Mouse (Mus musculus) limb, embryonic 12.5 days (tissue): ENCODE results near the gene Itgb8. TPM values are rescaled to one million over a fixed set of nuclear protein-coding genes. Genes with fewer than 3 reads are reported as not detected.

Source experiments
- ATAC-seq: fragments of 200-750 bp; cut with Nextera tagmentation; 2 replicates; pipeline ENCODE4 v1.8.0; 2017; ENCODE audit warnings: low read depth, moderate TSS enrichment; ENCODE audit not compliant: insufficient number of reproducible peaks, insufficient read depth, low FRiP score, low TSS enrichment
- H3K27ac ChIP-seq: fragments of 300-500 bp; sonication (generic); 2 replicates; pipeline ENCODE4 v1.5.1; 2016; ENCODE audit warnings: mild to moderate bottlenecking, moderate library complexity
- H3K27me3 ChIP-seq: fragments of 300-500 bp; sonication (generic); 2 replicates; pipeline ENCODE4 v1.6.1; 2016; ENCODE audit warnings: mild to moderate bottlenecking, moderate library complexity
- H3K36me3 ChIP-seq: fragments of 300-500 bp; sonication (generic); 2 replicates; pipeline ENCODE4 v1.6.1; 2016; ENCODE audit warnings: mild to moderate bottlenecking, moderate library complexity
- H3K4me1 ChIP-seq: fragments of 300-500 bp; sonication (generic); replicated peaks from 2 replicates; pipeline ENCODE4 v1.6.1; 2016
- H3K4me2 ChIP-seq: fragments of 300-500 bp; sonication (generic); 2 replicates; pipeline ENCODE4 v1.6.1; 2016; ENCODE audit warnings: mild to moderate bottlenecking, moderate library complexity
- H3K4me3 ChIP-seq: fragments of 300-500 bp; sonication (generic); replicated peaks from 2 replicates; pipeline ENCODE4 v1.5.1; 2016; ENCODE audit warnings: mild to moderate bottlenecking
- H3K9ac ChIP-seq: fragments of 300-500 bp; sonication (generic); replicated peaks from 2 replicates; pipeline ENCODE4 v1.6.1; 2016; ENCODE audit warnings: mild to moderate bottlenecking, moderate library complexity
- H3K9me3 ChIP-seq: fragments of 300-500 bp; sonication (generic); 2 replicates; pipeline ENCODE4 v1.6.1; 2016; ENCODE audit warnings: mild to moderate bottlenecking, moderate library complexity
- WGBS: fragments of 180-500 bp; shearing (Covaris S2); methylation state at CpG from one replicate; pipeline ENCODE4 v1.1.7; 2016; 5-methylcytosine and 5-hydroxymethylcytosine counted together
- polyA plus RNA-seq: library from polyadenylated mRNA; unstranded; fragments of >200 nt; fragmentation: Nextera tagmentation; extraction: Ambion mirVana; gene quantifications from 2 replicates; pipeline ENCODE4 v1.2.1, GENCODE M21; 2016

Gene Itgb8
- polyA plus RNA-seq, 1 experiment from 2014 or later = 5.7 TPM

DNA sequence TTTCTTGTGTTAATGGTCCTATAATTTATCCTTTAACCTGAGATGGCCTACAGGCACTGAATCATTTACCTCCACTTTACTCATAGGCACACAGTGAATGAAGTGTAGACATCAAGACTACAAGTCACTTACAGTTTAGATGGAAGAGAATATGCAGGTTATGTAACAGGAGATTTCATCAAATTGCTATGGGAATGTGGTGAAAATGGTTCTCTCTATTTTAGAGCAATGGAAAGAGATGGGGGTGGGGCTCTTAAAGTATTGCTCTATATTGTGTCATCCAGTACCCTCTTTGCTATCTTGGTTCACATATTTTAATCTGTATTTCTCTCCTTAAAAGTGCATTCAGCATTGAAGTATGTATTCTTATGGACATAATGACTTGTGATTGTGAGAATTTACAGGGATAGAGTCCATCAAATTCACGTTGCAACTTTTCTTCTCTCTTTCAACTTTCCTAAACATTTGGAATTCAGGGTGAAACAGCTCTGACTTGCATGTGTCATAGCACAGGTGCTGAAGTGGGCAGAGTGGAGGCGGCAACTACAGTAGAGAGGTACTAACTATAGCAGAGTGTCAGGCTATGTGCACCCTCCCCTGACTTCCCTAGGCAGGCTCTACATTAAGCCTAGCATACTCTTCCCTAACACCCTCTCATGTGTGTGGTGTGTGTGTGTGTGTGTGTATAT lies 29.1 kb downstream of the Itgb8 start:
- no peak overlapping the region for H3K4me3 ChIP-seq
- H3K4me2 ChIP-seq = no peak overlapping the region
- no peaks in the 10 kb centered on the region for H3K27me3 ChIP-seq
- ATAC-seq = no peak
- WGBS = 83% methylated on average over 2 of the region's 2 CpGs
- no peaks in the 10 kb centered on the region for H3K9me3 ChIP-seq
- H3K9ac ChIP-seq = no peak overlapping the region
- H3K27ac ChIP-seq = no peak overlapping the region
- H3K4me1 ChIP-seq = no peaks in the 10 kb centered on the region; the same call in 1 of the 2 replicates
- H3K36me3 ChIP-seq = 0 out of 2 replicates have a peak, but pooled peaks cover 6% of the 10 kb centered on the region

DNA sequence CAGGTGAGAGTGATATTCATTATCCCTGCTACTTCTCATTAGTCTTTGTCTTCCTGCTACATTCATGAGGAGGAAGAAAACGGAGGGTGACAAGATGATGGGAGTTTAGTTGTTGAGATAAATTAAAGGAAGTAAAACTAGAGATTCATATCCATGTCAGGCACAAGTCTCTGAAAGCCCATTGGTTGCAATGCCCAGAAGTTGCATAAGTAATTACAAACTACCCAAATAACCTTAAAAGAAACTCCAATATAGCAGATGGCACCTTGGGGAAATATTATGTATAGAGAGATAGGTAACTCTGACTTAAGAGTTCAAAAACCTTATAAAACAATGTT lies 31.2 kb downstream of the Itgb8 start:
- 70% methylated on average over 1 of the region's 1 CpGs for WGBS
- Histone ChIP-seq H3K4me3 (no peak overlapping the region), H3K27ac (no peak overlapping the region), H3K36me3 (0 out of 2 replicates have a peak, but pooled peaks cover 6% of the 10 kb centered on the region), H3K9ac (no peak overlapping the region), H3K27me3 (no peaks in the 10 kb centered on the region), H3K4me1 (peaks cover 3% of the 10 kb centered on the region; the same call in 1 of the 2 replicates), H3K4me2 (no peak overlapping the region), H3K9me3 (no peaks in the 10 kb centered on the region)
- ATAC-seq = no peak

DNA sequence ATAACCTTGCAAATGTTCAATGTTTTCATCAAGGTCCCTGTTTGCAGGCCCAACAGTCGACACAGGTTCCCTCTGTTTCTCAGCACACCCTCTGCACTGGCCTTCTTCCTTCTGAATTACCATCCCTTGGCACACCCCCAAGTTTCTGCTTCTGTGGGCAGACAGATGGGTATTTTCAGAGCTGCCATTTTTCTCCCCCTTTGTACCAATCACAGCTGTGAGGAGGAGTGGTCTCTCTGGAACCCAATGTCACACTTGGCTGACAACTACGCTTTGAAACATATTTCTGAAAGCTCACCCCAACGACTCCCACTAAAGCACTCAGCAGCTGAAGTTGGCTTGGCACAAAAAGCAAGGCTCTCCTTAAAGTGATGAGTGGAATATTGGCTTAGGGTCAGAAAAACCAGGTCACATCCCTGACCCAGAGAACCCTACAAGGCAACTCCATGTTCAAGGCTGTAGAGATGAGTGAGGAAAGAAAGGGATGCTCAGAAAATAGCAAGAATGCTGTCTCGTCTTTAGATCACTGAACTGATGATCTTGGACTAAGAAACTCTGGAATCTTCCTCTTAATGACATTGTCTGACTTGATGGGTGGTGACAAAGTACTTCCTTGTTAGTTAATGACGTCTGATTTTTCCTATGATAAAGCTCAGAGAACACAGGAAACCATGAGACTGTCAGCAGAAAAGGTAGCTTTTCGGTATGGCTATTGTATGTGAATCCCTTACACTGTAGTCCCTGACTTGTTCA lies 31.7 kb downstream of the Itgb8 start:
- H3K4me3 ChIP-seq = no peak overlapping the region
- no peak for ATAC-seq
- H3K27ac ChIP-seq = no peak overlapping the region
- no peaks in the 10 kb centered on the region for H3K27me3 ChIP-seq
- no peak overlapping the region for H3K9ac ChIP-seq
- H3K36me3 ChIP-seq = 0 out of 2 replicates have a peak, but pooled peaks cover 6% of the 10 kb centered on the region
- no peaks in the 10 kb centered on the region for H3K9me3 ChIP-seq
- H3K4me1 ChIP-seq = peaks cover 3% of the 10 kb centered on the region; the same call in 1 of the 2 replicates
- WGBS = 83% methylated on average over 6 of the region's 6 CpGs
- H3K4me2 ChIP-seq = no peak overlapping the region

DNA sequence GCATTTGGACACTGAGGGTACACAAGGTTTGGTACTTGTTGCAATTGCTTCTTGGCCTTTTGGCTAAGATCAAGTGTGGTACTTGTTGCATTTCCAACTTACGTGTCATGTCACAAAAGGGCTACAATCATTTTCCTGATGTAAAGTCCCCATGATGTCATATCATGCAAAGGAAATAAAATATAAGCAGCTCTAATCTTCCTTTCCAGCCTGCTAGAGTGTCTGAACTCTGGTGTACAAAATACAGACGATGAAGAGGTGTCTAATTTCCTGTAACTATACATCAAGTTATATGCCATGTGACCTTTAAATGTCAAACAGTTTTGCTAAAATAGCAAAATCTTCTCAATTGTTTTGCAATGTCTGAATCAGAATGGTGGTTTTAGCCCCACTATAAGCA lies 34.2 kb downstream of the Itgb8 start:
- Histone ChIP-seq H3K4me3 (no peak overlapping the region), H3K9me3 (no peaks in the 10 kb centered on the region), H3K27me3 (no peaks in the 10 kb centered on the region), H3K4me1 (0 out of 2 replicates have a peak, but pooled peaks cover 3% of the 10 kb centered on the region), H3K9ac (no peak overlapping the region), H3K4me2 (no peak overlapping the region), H3K27ac (no peak overlapping the region), H3K36me3 (peaks cover 12% of the 10 kb centered on the region; the same call in 1 of the 2 replicates)
- WGBS = 66% methylated on average over 2 of the region's 2 CpGs
- no peak for ATAC-seq

DNA sequence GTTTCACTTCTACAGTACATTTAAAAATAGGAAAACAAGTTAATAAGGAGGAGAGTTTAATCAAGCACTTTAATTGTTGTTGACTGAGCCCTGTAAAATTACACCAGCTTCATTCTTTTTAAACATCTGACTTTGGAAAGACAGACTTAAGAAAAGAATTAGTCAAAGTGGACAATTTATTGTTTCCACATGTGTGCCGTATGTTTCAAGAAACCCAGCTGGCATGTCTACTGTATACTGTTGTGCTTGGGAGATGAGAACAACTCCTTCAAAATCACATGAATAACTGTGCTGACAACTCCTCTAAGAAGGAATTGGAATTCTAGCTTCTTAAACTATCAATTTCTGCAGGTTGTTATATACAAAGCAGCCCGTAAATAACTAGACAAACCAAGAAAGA lies 35.8 kb downstream of the Itgb8 start:
- H3K27ac ChIP-seq = no peak overlapping the region
- H3K9ac ChIP-seq = no peak overlapping the region
- WGBS = 47% methylated on average over 2 of the region's 2 CpGs
- H3K27me3 ChIP-seq = no peaks in the 10 kb centered on the region
- H3K9me3 ChIP-seq = no peaks in the 10 kb centered on the region
- no peak for ATAC-seq
- 0 out of 2 replicates have a peak, but pooled peaks cover 3% of the 10 kb centered on the region for H3K4me1 ChIP-seq
- no peak overlapping the region for H3K4me2 ChIP-seq
- no peak overlapping the region for H3K4me3 ChIP-seq
- peaks cover 12% of the 10 kb centered on the region; the same call in 1 of the 2 replicates for H3K36me3 ChIP-seq

DNA sequence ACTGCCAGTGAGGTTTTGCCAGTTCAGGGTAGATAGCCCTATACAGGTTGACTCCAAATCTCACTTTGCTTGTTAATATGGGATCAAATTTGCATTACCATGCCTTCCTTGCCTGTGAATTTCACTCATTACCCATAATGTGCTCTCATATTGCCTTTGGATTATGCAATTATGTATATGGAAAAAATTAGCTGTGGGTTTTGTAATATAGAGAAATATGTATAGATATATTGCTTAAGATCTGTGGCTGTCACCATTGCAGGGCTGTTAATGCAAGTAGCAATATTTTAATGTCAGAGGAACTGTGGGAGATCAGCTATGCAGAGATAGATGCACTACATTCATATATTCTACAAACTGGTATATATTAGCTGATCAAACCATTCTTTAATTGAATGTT lies 43.5 kb downstream of the Itgb8 start:
- H3K9me3 ChIP-seq = no peaks in the 10 kb centered on the region
- no peak overlapping the region for H3K4me3 ChIP-seq
- no peak for ATAC-seq
- no peak overlapping the region for H3K4me2 ChIP-seq
- H3K9ac ChIP-seq = no peak overlapping the region
- H3K36me3 ChIP-seq = peaks cover 16% of the 10 kb centered on the region; the same call in 1 of the 2 replicates
- no peak overlapping the region for H3K27ac ChIP-seq
- H3K4me1 ChIP-seq = no peaks in the 10 kb centered on the region
- H3K27me3 ChIP-seq = no peaks in the 10 kb centered on the region

DNA sequence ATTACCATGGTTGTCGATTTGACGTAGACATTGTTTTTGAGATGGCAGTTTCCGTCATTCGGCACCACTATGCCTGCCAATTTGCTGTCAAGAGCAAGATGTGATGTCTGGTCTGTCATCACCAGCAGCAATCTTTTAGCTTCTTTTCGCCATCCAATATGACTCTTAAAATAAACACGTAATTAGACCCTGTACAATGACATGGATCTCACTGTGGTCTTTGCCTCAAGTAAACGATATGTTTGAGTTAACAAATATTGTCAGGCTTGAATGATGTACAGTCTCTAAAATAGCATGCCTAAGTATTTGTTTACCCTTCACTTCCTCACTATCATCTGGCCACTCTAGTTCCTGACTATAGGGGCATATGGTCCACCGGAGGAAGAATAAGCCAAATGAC lies 48.8 kb downstream of the Itgb8 start:
- Histone ChIP-seq H3K36me3 (peaks cover 26% of the 10 kb centered on the region; the same call in 1 of the 2 replicates), H3K27ac (no peak overlapping the region), H3K27me3 (no peaks in the 10 kb centered on the region), H3K9me3 (no peaks in the 10 kb centered on the region), H3K9ac (no peak overlapping the region), H3K4me1 (peaks cover under 1% of the 10 kb centered on the region; the same call in 1 of the 2 replicates), H3K4me3 (no peak overlapping the region), H3K4me2 (no peak overlapping the region)
- ATAC-seq = no peak
- WGBS = 92% methylated on average over 8 of the region's 8 CpGs

DNA sequence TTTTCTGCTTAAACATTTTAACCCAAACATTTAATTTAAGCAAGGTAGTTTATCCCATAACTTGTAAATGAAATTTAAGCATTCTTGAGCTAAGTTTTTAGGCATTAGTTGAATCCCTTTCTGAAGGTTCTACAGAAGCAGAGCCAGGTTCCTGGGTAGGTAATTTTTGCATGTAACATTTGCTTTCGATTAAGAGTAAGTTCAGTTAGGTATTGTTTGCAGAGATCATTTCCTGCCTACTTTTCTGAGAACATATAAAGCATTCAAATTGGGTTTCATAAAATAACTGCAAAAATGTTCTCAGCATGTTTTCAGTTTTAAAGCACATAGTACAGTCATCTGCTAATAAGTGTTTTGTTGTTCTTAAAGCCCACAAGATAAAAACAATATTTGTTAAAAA lies 53.2 kb downstream of the Itgb8 start:
- H3K9ac ChIP-seq = no peak overlapping the region
- H3K4me3 ChIP-seq = no peak overlapping the region
- no peak for ATAC-seq
- H3K4me1 ChIP-seq = peaks cover 7% of the 10 kb centered on the region; the same call in 1 of the 2 replicates
- H3K36me3 ChIP-seq = peaks cover 18% of the 10 kb centered on the region; the same call in 1 of the 2 replicates
- H3K27ac ChIP-seq = no peak overlapping the region
- WGBS = 62% methylated on average over 1 of the region's 1 CpGs
- H3K9me3 ChIP-seq = no peaks in the 10 kb centered on the region
- no peak overlapping the region for H3K4me2 ChIP-seq
- no peaks in the 10 kb centered on the region for H3K27me3 ChIP-seq

DNA sequence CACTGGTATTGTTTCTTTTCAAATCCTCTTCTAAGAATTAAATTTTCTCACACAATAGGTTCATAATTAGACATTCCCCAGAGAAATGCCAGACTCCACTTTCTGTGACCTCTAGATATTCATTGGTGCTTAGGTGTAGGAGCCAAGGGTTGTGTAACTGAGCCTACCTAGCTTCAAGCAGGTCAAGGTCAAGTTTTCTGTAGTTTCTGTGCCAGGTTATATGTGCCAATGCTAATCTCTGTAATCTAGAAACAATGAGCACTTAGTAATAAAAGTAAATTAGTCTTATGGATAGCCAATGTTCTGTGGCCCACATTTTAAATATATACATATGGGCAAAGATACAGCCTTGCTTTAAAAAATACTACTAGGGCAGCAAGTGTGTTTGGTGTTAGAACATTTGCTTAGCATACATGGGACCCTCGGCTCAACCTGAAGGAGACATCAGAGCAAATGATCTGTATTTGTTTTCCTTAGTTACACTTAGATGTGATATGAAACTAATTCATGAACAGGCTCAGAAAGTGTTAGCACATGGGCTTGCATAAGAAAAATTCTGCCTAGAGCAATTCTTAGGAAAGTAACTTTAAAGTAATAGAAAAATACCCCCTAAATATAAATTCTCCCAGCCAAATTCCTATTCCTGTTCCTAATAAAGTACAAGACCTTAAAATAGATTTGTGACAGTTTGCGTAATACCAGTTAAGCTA lies 56.2 kb downstream of the Itgb8 start:
- H3K9me3 ChIP-seq = no peaks in the 10 kb centered on the region
- no peak overlapping the region for H3K4me2 ChIP-seq
- no peak for ATAC-seq
- no peak overlapping the region for H3K9ac ChIP-seq
- peaks cover 7% of the 10 kb centered on the region; the same call in 1 of the 2 replicates for H3K4me1 ChIP-seq
- 77% methylated on average over 2 of the region's 2 CpGs for WGBS
- H3K27me3 ChIP-seq = no peaks in the 10 kb centered on the region
- H3K4me3 ChIP-seq = no peak overlapping the region
- peaks cover 15% of the 10 kb centered on the region; the same call in 1 of the 2 replicates for H3K36me3 ChIP-seq
- no peak overlapping the region for H3K27ac ChIP-seq

DNA sequence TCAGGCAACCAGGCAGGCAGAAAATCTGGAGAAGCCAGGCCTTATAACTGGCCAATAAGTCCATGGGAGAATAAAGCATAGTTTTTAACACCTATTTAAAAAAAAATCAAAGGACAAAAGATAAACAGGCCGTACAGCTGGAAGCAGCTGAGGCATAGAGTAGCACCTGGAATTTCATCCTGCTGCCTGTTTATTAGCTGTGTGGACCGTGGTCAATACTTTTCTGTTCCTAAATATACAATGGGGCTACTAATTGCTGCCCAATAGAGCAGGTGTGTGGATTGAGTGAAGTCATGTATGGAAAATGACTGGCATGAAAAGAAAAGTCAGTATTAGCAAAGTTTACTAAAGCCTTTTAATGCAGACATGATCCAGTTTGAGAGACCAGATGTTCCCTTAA lies 62.6 kb downstream of the Itgb8 start:
- ATAC-seq = 0 out of 2 replicates have a peak, but pooled peaks have one; percentile 66

More for the DNA sequence above, 62.6 kb downstream of the Itgb8 start:
- Histone ChIP-seq H3K27ac (no peak overlapping the region), H3K27me3 (no peaks in the 10 kb centered on the region), H3K4me2 (no peak overlapping the region), H3K4me3 (no peak overlapping the region), H3K9ac (no peak overlapping the region), H3K9me3 (no peaks in the 10 kb centered on the region), H3K36me3 (peaks cover 23% of the 10 kb centered on the region), H3K4me1 (no peaks in the 10 kb centered on the region)
- 55% methylated on average over 2 of the region's 2 CpGs for WGBS
